Mouse (Mus musculus) heart, embryonic 15.5 days (tissue): ENCODE results near the gene Sept11. TPM values are rescaled to one million over a fixed set of nuclear protein-coding genes. Genes with fewer than 3 reads are reported as not detected.

Experiments used
- ATAC-seq: fragments of 200-750 bp; cut with Nextera tagmentation; replicated peaks from 2 replicates; pipeline ENCODE4 v1.8.0; 2017; ENCODE audit warnings: low read depth, moderate TSS enrichment; ENCODE audit not compliant: insufficient number of reproducible peaks, insufficient read depth, low FRiP score
- H3K27ac ChIP-seq: fragments of 300-500 bp; sonication (generic); 2 replicates; pipeline ENCODE4 v1.5.1; 2015; ENCODE audit warnings: mild to moderate bottlenecking, inconsistent platforms
- H3K27me3 ChIP-seq: fragments of 300-500 bp; sonication (generic); 2 replicates; pipeline ENCODE4 v1.6.1; 2015; ENCODE audit warnings: inconsistent platforms
- H3K36me3 ChIP-seq: fragments of 300-500 bp; sonication (generic); 2 replicates; pipeline ENCODE4 v1.6.1; 2015; ENCODE audit warnings: mild to moderate bottlenecking, inconsistent platforms
- H3K4me1 ChIP-seq: fragments of 300-500 bp; sonication (generic); replicated peaks from 2 replicates; pipeline ENCODE4 v1.6.1; 2015; ENCODE audit warnings: inconsistent platforms
- H3K4me2 ChIP-seq: fragments of 300-500 bp; sonication (generic); 2 replicates; pipeline ENCODE4 v1.6.1; 2015; ENCODE audit warnings: inconsistent platforms, mild to moderate bottlenecking, moderate library complexity
- H3K4me3 ChIP-seq: fragments of 300-500 bp; sonication (generic); 2 replicates; pipeline ENCODE4 v1.5.1; 2015; ENCODE audit warnings: mild to moderate bottlenecking, inconsistent platforms
- H3K9ac ChIP-seq: fragments of 300-500 bp; sonication (generic); 2 replicates; pipeline ENCODE4 v1.6.1; 2015; ENCODE audit warnings: mild to moderate bottlenecking, inconsistent platforms
- H3K9me3 ChIP-seq: fragments of 300-500 bp; sonication (generic); replicated peaks from 2 replicates; pipeline ENCODE4 v1.6.1; 2016; ENCODE audit warnings: inconsistent platforms
- WGBS: fragments of 180-500 bp; shearing (Covaris S2); methylation state at CpG from one replicate; pipeline ENCODE4 v1.1.7; 2015; ENCODE audit warnings: mixed read lengths; 5-methylcytosine and 5-hydroxymethylcytosine counted together
- polyA plus RNA-seq: library from polyadenylated mRNA; unstranded; fragments of >200 nt; fragmentation: Nextera tagmentation; extraction: Ambion mirVana; gene quantifications from 2 replicates; pipeline ENCODE4 v1.2.1, GENCODE M21; 2015

The Sept11 gene
- polyA plus RNA-seq, 1 experiment from 2014 or later, result 79.0 TPM

DNA sequence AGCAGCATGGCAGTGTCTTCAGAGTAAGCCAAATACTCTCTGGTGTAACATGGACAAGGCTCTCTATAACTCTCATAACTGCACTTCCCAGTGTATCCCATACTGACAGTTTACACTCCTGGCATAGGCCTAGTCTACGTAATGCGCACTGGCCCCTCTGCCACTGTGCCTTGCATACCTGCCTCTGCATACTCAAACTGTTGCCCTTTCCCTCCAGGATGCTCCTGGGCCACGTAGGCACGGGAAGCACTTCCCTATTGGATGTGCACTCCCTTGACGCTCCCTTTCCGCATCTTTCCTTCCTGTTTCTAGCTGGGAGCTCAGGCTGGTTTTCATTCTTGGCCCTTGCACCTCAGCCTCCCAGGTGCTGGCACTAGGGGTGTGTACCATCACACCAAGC lies 91.3 kb downstream of the Sept11 start:
- H3K4me2 ChIP-seq, result no peak overlapping the region
- H3K4me1 ChIP-seq, result no peaks in the 10 kb centered on the region
- H3K27me3 ChIP-seq, result no peaks in the 10 kb centered on the region
- H3K36me3 ChIP-seq, result peaks cover 70% of the 10 kb centered on the region
- H3K9me3 ChIP-seq, result no peaks in the 10 kb centered on the region
- no peak overlapping the region for H3K27ac ChIP-seq
- no peak overlapping the region for H3K9ac ChIP-seq
- no peak overlapping the region for H3K4me3 ChIP-seq
- 89% methylated on average over 6 of the region's 6 CpGs for WGBS
- ATAC-seq, result no peak

DNA sequence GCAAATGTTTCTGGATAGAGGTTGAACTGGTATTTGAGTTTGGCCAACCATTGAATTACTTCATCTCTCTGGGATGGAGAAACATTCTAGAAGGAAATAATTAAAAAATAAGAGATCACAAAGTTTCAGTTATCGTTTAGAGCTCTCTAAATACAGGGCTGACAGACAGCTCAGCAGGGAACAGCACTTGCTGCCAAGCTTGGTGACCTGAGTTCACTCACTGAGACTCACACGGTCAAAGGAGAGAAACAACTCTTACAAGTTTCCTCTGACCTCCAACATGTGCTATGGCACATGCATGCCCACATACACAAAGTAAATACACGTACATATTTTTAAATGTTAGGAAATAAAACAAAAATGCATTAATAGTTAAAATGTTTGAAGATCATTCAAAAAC lies 96.4 kb downstream of the Sept11 start:
- peaks cover 40% of the 10 kb centered on the region for H3K36me3 ChIP-seq
- peaks cover 7% of the 10 kb centered on the region; the same call in 1 of the 2 replicates for H3K4me1 ChIP-seq
- H3K27me3 ChIP-seq, result no peaks in the 10 kb centered on the region
- WGBS, result 66% methylated on average over 3 of the region's 3 CpGs
- H3K4me2 ChIP-seq, result no peak overlapping the region
- ATAC-seq, result no peak
- no peak overlapping the region for H3K4me3 ChIP-seq
- H3K9ac ChIP-seq, result no peak overlapping the region
- H3K9me3 ChIP-seq, result no peaks in the 10 kb centered on the region
- H3K27ac ChIP-seq, result no peak overlapping the region

DNA sequence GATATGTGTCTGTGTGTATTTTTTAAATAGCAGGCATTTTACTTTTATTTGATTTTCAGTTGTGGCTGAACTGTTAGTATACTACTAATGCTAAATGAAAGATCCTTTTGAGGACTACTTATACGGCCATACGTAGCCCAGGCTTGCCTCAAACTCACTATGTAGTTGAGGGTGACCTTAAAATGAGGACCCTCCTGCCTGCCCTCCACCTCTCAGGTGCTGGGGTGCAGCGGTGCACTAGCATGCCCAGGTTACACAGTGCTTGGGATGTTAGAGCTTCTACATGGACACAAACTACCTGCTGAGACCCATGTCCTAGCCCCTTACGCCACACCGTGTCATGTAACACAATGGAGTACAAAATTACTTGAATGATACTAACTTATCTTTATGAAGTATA lies 97.2 kb downstream of the Sept11 start:
- Histone ChIP-seq H3K27me3 (no peaks in the 10 kb centered on the region), H3K9me3 (no peaks in the 10 kb centered on the region), H3K36me3 (peaks cover 36% of the 10 kb centered on the region), H3K4me2 (no peak overlapping the region), H3K4me1 (peaks cover 7% of the 10 kb centered on the region; the same call in 1 of the 2 replicates), H3K9ac (no peak overlapping the region), H3K27ac (no peak overlapping the region), H3K4me3 (no peak overlapping the region)
- ATAC-seq, result no peak
- WGBS, result 91% methylated on average over 5 of the region's 5 CpGs

DNA sequence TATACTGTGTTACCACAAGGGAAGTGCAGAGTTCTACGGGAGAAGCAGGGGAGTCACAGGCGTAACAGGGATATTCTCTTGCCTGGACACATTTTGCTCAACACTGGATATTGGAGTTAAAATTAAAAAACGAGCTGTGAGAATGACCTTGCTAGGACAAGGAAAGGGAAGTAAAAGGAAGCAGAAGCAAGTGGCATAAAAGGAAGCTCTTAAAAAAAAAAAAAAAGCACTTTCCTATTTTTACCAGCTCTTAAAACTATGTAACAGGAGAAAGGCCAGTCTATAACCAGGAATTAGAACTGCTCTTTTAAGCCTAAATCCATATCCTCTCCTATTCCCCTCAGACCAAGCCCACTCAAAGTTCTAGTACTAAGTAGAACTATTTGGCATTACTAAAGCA lies 105.0 kb downstream of the Sept11 start:
- WGBS, result 75% methylated on average over 3 of the region's 3 CpGs
- Histone ChIP-seq H3K4me1 (peaks cover 9% of the 10 kb centered on the region; the same call in 1 of the 2 replicates), H3K27me3 (no peaks in the 10 kb centered on the region), H3K36me3 (peaks cover 37% of the 10 kb centered on the region), H3K9ac (no peak overlapping the region), H3K9me3 (no peaks in the 10 kb centered on the region), H3K4me2 (no peak overlapping the region), H3K27ac (no peak overlapping the region), H3K4me3 (no peak overlapping the region)
- ATAC-seq, result no peak

DNA sequence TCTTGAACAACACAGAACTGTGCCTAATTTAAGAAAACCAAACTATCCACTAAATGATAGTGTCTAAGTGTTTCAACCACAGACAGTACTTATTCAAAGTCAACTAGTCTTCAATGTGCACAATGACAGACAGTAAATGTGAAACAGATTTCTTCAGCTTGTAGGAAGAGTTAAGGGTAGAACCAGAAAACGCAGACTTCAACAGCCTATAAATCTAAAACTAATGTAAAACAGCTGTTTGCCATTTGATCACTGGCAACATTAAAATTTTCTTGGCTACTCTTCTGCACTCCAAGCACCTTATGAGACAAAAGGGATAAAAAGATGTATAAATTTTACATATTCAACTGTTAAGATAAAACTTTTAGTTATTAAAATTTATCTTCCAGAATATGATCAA lies 107.9 kb downstream of the Sept11 start:
- H3K36me3 ChIP-seq, result peaks cover 34% of the 10 kb centered on the region
- no peak for ATAC-seq
- H3K4me3 ChIP-seq, result no peak overlapping the region
- H3K9ac ChIP-seq, result no peak overlapping the region
- no peaks in the 10 kb centered on the region for H3K9me3 ChIP-seq
- H3K4me2 ChIP-seq, result no peak overlapping the region
- no peaks in the 10 kb centered on the region for H3K27me3 ChIP-seq
- H3K27ac ChIP-seq, result no peak overlapping the region
- WGBS, result 75% methylated on average over 1 of the region's 1 CpGs
- H3K4me1 ChIP-seq, result peaks cover 13% of the 10 kb centered on the region

DNA sequence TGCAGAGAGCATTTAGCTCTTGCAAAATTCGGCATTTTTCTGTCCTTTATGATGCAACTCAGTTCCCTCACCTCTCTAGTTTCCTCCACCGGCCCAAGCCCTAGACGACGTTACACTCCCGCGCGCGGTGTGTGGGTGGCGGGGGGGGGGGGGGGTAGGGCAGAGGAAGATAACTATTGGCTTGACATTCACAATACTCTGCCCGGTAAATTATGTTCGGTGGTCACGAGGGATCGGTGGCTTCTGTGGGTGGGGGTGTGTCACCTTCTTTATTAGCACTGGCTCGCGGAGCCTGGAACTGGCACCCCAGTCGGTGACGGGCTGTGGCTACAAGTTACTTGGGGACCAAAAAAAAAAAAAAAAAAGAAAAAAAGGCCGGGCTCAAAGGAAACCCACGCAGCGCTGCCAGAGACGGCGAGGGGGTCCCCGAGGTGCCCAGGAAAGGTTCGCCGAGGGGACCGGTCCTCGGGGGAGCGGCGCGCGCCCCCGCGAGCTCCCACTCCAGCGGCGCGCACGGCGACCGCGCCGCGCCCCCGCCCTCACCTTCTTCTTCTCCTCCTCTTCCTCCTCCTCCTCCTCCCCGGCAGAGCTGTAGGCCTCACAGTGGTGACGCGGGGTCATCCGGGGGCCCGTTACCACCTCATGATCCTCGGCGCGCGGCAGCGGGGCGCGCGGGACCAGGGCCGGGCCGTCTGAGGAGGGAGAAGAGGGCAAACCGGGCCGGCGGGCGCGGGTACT lies 112.3 kb downstream of the Sept11 start:
- H3K36me3 ChIP-seq, result peaks cover 13% of the 10 kb centered on the region
- ATAC-seq, result peak; percentile 63
- H3K9me3 ChIP-seq, result no peaks in the 10 kb centered on the region
- peaks cover 19% of the 10 kb centered on the region for H3K4me1 ChIP-seq
- peak overlapping the region; percentile 71 for H3K4me2 ChIP-seq
- WGBS, result under 1% methylated on average over 49 of the region's 63 CpGs
- H3K27ac ChIP-seq, result peak overlapping the region; percentile 94
- no peaks in the 10 kb centered on the region for H3K27me3 ChIP-seq
- H3K9ac ChIP-seq, result peak overlapping the region; percentile 96
- peak overlapping the region; percentile 98 for H3K4me3 ChIP-seq

DNA sequence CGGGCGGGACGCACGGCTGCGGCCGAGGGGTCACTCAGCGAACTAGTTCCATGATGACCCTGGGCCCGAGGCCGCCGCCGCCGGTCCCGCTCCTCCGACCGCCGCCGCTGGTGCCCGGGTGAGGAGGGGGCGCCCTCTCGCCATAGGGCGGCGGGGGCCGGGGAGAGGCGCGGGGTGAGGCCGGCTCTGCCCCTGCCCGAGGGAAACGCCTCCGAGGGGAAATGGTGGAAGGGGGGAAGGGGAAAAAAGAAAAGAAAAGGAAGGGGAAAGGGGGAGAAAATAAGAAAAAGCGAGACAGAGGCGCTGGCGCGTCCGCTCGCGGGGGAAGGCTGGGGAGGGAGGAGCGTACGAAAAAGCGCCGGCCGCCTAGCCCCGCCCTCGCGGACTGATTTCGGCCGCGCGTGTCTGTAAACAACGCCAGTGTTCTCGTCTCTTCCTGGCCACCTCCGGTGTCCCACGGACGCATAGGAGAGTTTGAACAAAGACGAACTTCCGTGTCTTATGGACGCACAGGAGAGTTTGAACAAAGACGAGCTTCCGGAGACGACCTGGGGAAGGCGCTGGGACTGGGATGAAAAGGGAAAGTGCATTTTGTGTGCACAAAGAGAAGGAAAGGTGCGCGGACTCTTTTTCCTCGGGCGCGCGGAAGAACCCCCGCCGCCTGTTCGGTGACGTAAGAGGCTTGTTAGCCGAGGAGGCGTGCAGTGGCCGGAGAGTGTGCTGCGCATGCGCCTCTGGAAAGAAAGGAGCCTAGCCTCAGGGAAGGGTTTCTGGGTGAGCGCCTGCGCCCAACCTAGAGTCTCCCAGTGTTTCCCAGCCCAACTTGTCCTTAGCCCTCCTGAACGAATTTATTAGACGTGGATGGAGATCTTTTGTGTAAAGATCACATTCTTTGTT lies 113.1 kb downstream of the Sept11 start, which contains the start of the genes Ccni and 2010109A12Rik:
TSS of gene Ccni (minus strand) at position 387 of the 897 bp plus-strand sequence.
TSS of gene 2010109A12Rik (plus strand) at position 410 of the 897 bp plus-strand sequence.
- Histone ChIP-seq H3K9ac (peak within 1 kb of the TSS; percentile 96), H3K9me3 (no peaks in the 10 kb centered on the region)

DNA sequence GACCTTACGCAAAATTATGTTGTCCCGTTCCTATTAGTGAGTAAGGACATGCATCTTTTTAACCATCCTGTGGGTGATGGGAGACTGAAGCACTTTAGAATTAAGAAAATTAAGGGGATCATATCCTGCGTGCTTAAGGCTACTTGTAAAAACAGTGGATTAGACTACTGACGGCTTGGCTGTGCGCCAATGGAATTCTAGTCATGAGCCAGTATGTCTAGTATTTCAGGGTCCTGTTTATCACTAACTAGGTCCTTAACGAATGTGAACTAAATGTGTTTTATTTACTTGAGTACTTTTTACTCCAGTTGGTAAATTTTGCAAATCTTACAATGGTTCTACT lies 113.7 kb downstream of the Sept11 start:
- 2% methylated on average over 6 of the region's 6 CpGs for WGBS
- H3K4me1 ChIP-seq, result peaks cover 19% of the 10 kb centered on the region
- H3K27ac ChIP-seq, result peak overlapping the region; percentile 94
- H3K4me3 ChIP-seq, result peak overlapping the region; percentile 98
- no peaks in the 10 kb centered on the region for H3K27me3 ChIP-seq
- peak overlapping the region; percentile 96; the same call in 1 of the 2 replicates for H3K9ac ChIP-seq
- peaks cover 1% of the 10 kb centered on the region for H3K36me3 ChIP-seq
- no peak for ATAC-seq
- peak overlapping the region; percentile 61 for H3K4me2 ChIP-seq
- no peaks in the 10 kb centered on the region for H3K9me3 ChIP-seq

More for the DNA sequence above, 113.1 kb downstream of the Sept11 start, which contains the start of the genes Ccni and 2010109A12Rik:
- peak; percentile 94 for ATAC-seq
- Histone ChIP-seq H3K4me1 (peaks cover 19% of the 10 kb centered on the region), H3K36me3 (peaks cover 7% of the 10 kb centered on the region), H3K27ac (peak within 1 kb of the TSS; percentile 94), H3K27me3 (no peaks in the 10 kb centered on the region), H3K4me3 (peak within 1 kb of the TSS; percentile 98), H3K4me2 (peak within 1 kb of the TSS; percentile 71)
- under 1% methylated on average over 79 of the region's 79 CpGs for WGBS

DNA sequence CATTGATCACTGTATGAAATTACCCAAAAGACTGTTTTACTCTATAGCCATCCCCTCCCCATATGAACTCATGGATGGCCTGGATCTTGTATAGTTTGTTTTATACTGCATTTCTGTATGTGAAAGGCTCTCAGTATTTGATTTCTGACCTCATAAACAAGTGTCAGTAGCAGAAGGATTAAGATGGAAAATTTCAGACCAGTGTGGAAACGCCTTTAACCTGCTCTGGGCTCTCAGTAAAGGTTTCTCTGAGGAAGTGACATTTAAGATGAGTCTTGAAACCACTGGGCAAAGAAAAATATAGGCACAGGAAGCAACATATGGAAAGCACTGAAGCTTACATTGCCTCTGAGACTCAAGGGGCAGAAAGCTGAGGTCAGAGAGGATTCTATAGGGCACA lies 114.3 kb downstream of the Sept11 start:
- H3K4me3 ChIP-seq, result no peak overlapping the region
- no peak for ATAC-seq
- no peaks in the 10 kb centered on the region for H3K36me3 ChIP-seq
- no peak overlapping the region for H3K9ac ChIP-seq
- H3K4me1 ChIP-seq, result peaks cover 19% of the 10 kb centered on the region
- peak overlapping the region; percentile 94 for H3K27ac ChIP-seq
- H3K9me3 ChIP-seq, result no peaks in the 10 kb centered on the region
- 74% methylated on average over 1 of the region's 1 CpGs for WGBS
- no peaks in the 10 kb centered on the region for H3K27me3 ChIP-seq
- H3K4me2 ChIP-seq, result peak overlapping the region; percentile 61

DNA sequence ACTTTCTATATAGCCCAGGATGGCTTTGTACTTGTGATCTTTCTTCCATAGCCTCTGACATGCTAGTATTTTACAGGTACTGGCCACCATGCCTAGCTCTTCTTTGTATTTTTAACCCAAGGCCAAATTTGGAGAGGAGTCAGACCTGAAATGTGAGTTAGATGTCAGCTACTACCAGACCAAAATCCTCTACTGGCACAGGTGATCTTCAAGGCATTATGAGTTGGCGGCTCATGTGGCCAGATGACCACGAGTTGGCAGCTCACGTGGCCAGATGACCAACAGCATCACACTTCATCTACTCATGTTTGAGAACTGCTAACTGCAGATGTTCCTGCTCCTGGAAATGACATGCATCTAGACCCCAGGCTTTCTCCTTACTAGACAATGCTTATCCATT lies 125.1 kb downstream of the Sept11 start:
- H3K27ac ChIP-seq, result no peak overlapping the region
- no peaks in the 10 kb centered on the region for H3K36me3 ChIP-seq
- no peaks in the 10 kb centered on the region for H3K9me3 ChIP-seq
- ATAC-seq, result no peak
- no peaks in the 10 kb centered on the region for H3K4me1 ChIP-seq
- H3K4me2 ChIP-seq, result no peak overlapping the region
- WGBS, result 80% methylated on average over 3 of the region's 3 CpGs
- no peak overlapping the region for H3K9ac ChIP-seq
- H3K27me3 ChIP-seq, result no peaks in the 10 kb centered on the region
- H3K4me3 ChIP-seq, result no peak overlapping the region

DNA sequence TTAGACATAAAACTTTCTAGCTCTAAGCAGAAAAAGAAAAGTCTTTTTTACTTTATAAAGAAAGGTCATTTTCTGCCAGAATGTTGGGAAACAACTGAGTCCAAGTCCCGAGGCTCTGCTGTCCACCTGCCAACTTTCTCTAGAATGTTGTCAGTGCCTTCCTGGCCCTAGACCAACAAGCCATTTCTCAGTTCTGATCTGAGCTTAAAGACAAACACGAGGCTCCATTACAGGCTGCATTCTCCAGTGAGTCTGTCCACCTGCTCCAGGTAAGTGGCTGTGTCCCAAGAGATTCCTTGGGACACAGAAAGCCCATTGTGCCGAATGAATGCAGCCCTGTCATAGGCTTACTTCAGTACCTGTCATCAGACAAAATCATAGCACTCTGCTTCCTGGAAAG lies 128.4 kb downstream of the Sept11 start:
- H3K4me2 ChIP-seq, result no peak overlapping the region
- H3K9ac ChIP-seq, result no peak overlapping the region
- no peaks in the 10 kb centered on the region for H3K27me3 ChIP-seq
- H3K4me3 ChIP-seq, result no peak overlapping the region
- H3K9me3 ChIP-seq, result no peaks in the 10 kb centered on the region
- WGBS, result 49% methylated on average over 3 of the region's 3 CpGs
- no peaks in the 10 kb centered on the region for H3K4me1 ChIP-seq
- H3K27ac ChIP-seq, result no peak overlapping the region
- no peak for ATAC-seq
- no peaks in the 10 kb centered on the region for H3K36me3 ChIP-seq
